Mouse (Mus musculus) hindbrain, embryonic 11.5 days (tissue): ENCODE measurements around the gene Pgp. TPM values are rescaled to one million over a fixed set of nuclear protein-coding genes. Genes with fewer than 3 reads are reported as not detected.
A peak's percentile ranks its signal among the peaks of the same experiment; 100 is the strongest.

ENCODE experiments used
- ATAC-seq: fragments of 200-750 bp; cut with Nextera tagmentation; 2 replicates; pipeline ENCODE4 v1.8.0; 2017; ENCODE audit warnings: mild to moderate bottlenecking, moderate TSS enrichment, moderate library complexity; ENCODE audit not compliant: low FRiP score
- DNase-seq: peaks from one replicate; pipeline ENCODE4 v3.0.0-alpha.2; 2015; ENCODE audit warnings: low spot score
- H3K27ac ChIP-seq: fragments of 300-500 bp; sonication (generic); 2 replicates; pipeline ENCODE4 v1.5.1; 2014; ENCODE audit warnings: mild to moderate bottlenecking, low read depth, low read length
- H3K27me3 ChIP-seq: fragments of 300-500 bp; sonication (generic); 2 replicates; pipeline ENCODE4 v1.6.1; 2014; ENCODE audit warnings: mild to moderate bottlenecking, low read length, moderate library complexity, mixed read lengths; ENCODE audit not compliant: control insufficient read depth, insufficient read depth
- H3K36me3 ChIP-seq: fragments of 300-500 bp; sonication (generic); 2 replicates; pipeline ENCODE4 v1.6.1; 2014; ENCODE audit warnings: mild to moderate bottlenecking, low read length, moderate library complexity, mixed read lengths; ENCODE audit not compliant: control insufficient read depth, insufficient read depth
- H3K4me1 ChIP-seq: fragments of 300-500 bp; sonication (generic); replicated peaks from 2 replicates; pipeline ENCODE4 v1.6.1; 2014; ENCODE audit warnings: low read length, mixed read lengths; ENCODE audit not compliant: control insufficient read depth, insufficient read depth
- H3K4me2 ChIP-seq: fragments of 300-500 bp; sonication (generic); replicated peaks from 2 replicates; pipeline ENCODE4 v1.6.1; 2014; ENCODE audit warnings: mild to moderate bottlenecking, low read depth, low read length
- H3K4me3 ChIP-seq: fragments of 300-500 bp; sonication (generic); 2 replicates; pipeline ENCODE4 v1.5.1; 2014; ENCODE audit warnings: low read depth, low read length
- H3K9ac ChIP-seq: fragments of 300-500 bp; sonication (generic); 2 replicates; pipeline ENCODE4 v1.6.1; 2014; ENCODE audit warnings: low read depth, low read length
- H3K9me3 ChIP-seq: fragments of 300-500 bp; sonication (generic); 2 replicates; pipeline ENCODE4 v1.6.1; 2016; ENCODE audit warnings: low read length; ENCODE audit not compliant: control insufficient read depth
- WGBS: fragments of 180-500 bp; shearing (Covaris S2); extraction: QIAGEN DNeasy Blood & Tissue Kit; methylation state at CpG from one replicate; pipeline ENCODE4 v1.1.7; 2014; 5-methylcytosine and 5-hydroxymethylcytosine counted together
- polyA plus RNA-seq: library from polyadenylated mRNA; unstranded; fragments of >200 nt; fragmentation: Nextera tagmentation; extraction: Ambion mirVana; gene quantifications from 2 replicates; pipeline ENCODE4 v1.2.1, GENCODE M21; 2014

The Pgp gene
- polyA plus RNA-seq, 1 experiment from 2014 or later, result 64.6 TPM

DNA sequence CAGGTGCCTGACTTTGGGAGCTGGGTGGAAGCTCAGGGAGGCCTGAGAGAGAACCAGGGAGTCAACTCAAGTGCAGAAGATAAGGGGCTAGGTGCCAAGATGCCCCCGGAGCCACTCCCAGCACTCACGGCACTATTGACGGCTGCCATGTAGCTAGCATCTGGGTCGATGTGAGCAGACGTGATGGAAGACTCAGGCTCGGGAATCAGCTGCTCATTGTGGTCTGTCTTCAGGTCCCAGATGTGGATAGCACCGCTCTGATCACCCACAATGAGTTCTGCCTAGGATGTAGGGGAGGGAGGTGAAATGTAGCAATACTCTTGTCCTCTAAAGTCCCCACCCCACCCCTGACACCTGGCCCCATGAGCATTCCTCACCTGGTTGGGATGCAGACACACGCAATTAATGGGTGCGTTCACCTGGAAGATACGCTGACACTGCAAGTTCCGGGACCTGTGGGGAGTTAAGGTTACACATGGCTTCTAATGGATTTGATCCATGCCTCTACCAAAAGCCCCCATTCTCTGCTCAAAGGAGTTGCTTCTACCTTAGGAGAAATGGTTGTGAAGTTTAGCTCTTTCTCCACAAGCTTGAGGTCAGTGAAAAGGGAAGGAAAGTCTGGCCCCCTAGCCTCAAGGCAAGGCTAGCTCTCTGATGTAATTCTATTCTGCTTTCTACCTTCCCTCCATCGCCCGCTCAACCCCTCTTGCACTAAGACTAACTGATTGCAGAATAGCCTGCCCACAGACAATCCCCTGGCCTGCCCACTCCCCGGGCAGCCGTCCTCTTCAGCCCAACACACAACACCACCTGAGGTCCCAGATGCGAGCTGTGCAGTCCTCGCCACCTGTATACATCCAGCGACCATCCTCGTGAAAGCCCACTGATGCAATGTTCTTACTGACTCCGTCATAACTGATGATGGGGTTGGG lies 7.1 kb downstream of the Pgp start:
- H3K9ac ChIP-seq, result peak overlapping the region; percentile 81; the same call in 1 of the 2 replicates
- H3K4me3 ChIP-seq, result no peak overlapping the region

GRCm38 (mm10) chr17:24477985-24478600 lies 7.9 kb downstream of the Pgp start:
- Histone ChIP-seq H3K4me2 (peak overlapping the region; percentile 40), H3K27ac (no peak overlapping the region), H3K4me1 (0 out of 2 replicates have a peak, but pooled peaks cover 4% of the 10 kb centered on the region), H3K27me3 (no peaks in the 10 kb centered on the region), H3K4me3 (peak overlapping the region; percentile 80), H3K9me3 (no peaks in the 10 kb centered on the region), H3K36me3 (peaks cover 6% of the 10 kb centered on the region; the same call in 1 of the 2 replicates), H3K9ac (peak overlapping the region; percentile 81)
- DNase-seq (no peak), ATAC-seq (peak; percentile 41)
- 56% methylated on average over 11 of the region's 11 CpGs for WGBS

More for the DNA sequence above, 7.1 kb downstream of the Pgp start:
- H3K4me2 ChIP-seq, result peak overlapping the region; percentile 40; the same call in 1 of the 2 replicates
- DNase-seq (no peak), ATAC-seq (no peak)
- no peaks in the 10 kb centered on the region for H3K9me3 ChIP-seq
- peaks cover 5% of the 10 kb centered on the region for H3K4me1 ChIP-seq
- H3K36me3 ChIP-seq, result peaks cover 6% of the 10 kb centered on the region; the same call in 1 of the 2 replicates
- no peak overlapping the region for H3K27ac ChIP-seq
- 93% methylated on average over 20 of the region's 20 CpGs for WGBS
- H3K27me3 ChIP-seq, result no peaks in the 10 kb centered on the region

DNA sequence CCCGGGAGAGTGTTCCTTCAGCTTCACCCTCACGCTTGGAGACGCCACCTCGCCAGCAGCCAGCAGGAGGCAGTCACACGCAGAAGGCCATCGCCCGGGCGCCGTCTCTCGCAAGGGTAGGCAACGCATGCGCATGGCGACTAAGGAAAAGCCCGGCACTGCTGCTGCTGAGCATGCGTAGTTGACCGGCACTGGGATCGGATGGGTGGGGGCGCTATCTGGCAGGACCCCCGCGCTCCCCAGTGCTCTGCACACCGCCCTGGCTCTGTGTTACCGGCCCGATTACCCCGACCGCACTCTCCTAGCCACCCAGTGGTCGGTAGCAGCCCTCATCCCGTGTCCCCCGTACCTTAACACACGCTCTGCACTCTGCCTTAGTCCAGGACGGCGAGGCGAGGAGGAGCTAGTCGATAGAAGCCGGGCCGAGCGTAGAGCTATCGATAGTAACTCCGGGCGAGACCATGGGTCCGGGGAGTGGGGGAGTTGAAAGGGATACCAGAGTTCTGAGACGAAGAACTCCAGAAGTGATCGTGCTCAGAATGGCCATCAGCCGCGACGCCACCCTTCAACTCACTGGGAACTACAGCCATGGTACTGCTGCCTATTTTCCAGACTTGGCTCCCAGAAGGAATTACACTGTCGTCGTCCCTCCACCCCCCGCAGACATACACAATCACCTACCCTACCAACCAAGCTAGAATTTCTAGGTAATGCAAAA lies 8.6 kb downstream of the Pgp start, which contains the start of gene Mlst8:
Mlst8 (minus strand) TSS at position 416 of the 718 bp plus-strand sequence.
- peak; percentile 93 for ATAC-seq
- Histone ChIP-seq H3K27me3 (no peaks in the 10 kb centered on the region), H3K4me3 (peak within 1 kb of the TSS; percentile 80), H3K27ac (peak within 1 kb of the TSS; percentile 95), H3K9ac (peak within 1 kb of the TSS; percentile 81), H3K4me1 (0 out of 2 replicates have a peak, but pooled peaks cover 4% of the 10 kb centered on the region), H3K4me2 (peak within 1 kb of the TSS; percentile 40), H3K9me3 (no peaks in the 10 kb centered on the region), H3K36me3 (peaks cover 6% of the 10 kb centered on the region; the same call in 1 of the 2 replicates)
- peak; percentile 98 for DNase-seq
- under 1% methylated on average over 48 of the region's 48 CpGs for WGBS

DNA sequence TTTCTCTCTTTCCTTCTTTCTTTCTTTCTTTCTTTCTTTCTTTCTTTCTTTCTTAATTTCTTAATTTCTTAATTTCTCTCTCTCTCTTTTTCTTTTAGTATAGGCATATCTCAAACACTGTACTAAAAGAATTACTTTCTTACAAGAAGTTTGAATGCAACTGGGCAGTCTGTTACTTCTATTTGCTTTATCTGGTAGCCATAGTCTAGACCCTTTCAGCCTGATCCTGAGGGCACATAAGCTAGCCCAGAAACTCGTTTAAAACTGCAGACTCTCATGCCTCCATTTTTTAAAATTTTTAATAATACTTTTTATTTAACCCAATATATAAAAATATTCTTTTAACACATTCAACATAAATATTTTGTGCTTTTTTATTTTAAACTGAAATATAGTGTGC lies 9.2 kb downstream of the Pgp start:
- Histone ChIP-seq H3K4me2 (peak overlapping the region; percentile 40), H3K4me3 (no peak overlapping the region), H3K36me3 (peaks cover 6% of the 10 kb centered on the region; the same call in 1 of the 2 replicates), H3K27me3 (no peaks in the 10 kb centered on the region), H3K27ac (no peak overlapping the region), H3K4me1 (0 out of 2 replicates have a peak, but pooled peaks cover 2% of the 10 kb centered on the region), H3K9me3 (no peaks in the 10 kb centered on the region), H3K9ac (no peak overlapping the region)
- ATAC-seq (no peak), DNase-seq (no peak)
- WGBS, result 25% methylated on average over 1 of the region's 1 CpGs

DNA sequence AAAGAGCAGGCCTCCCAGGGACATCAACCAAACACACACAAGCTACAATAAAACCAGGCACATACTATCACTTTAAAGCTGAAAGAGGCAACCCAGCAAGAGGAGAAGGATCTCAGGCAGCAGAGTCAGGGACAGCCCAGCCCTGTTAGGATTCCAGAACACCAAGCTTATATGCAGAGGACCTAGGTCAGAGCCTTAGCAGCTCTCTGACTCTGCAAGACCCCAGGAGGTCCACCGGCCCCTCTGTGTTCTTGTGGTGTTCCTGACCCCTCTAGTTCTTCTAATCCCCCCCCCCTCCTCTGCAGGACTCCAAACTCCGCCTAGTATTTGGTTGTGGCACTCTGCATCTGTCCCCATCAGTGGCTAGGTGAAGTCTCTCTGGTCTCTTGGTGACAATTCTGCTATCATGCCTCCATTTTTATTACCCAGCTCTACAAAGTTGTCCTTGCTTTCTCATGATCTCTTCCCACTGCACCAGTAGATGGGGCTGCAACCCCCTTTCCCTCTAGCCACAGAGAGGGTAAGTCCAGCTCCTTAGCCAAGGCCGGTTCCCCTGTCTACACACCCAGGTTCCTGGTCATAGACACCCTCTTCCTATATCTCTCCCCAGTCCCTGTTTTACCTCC lies 10.1 kb downstream of the Pgp start:
- no peak overlapping the region for H3K27ac ChIP-seq
- H3K9me3 ChIP-seq, result no peaks in the 10 kb centered on the region
- peaks cover 6% of the 10 kb centered on the region; the same call in 1 of the 2 replicates for H3K36me3 ChIP-seq
- no peak overlapping the region for H3K9ac ChIP-seq
- DNase-seq (no peak), ATAC-seq (no peak)
- no peaks in the 10 kb centered on the region for H3K27me3 ChIP-seq
- H3K4me3 ChIP-seq, result no peak overlapping the region
- H3K4me1 ChIP-seq, result peaks cover 4% of the 10 kb centered on the region
- 44% methylated on average over 3 of the region's 3 CpGs for WGBS
- no peak overlapping the region for H3K4me2 ChIP-seq

- no peak for DNase-seq
- Histone ChIP-seq H3K4me1 (peaks cover 7% of the 10 kb centered on the region), H3K9me3 (no peaks in the 10 kb centered on the region), H3K27me3 (no peaks in the 10 kb centered on the region), H3K27ac (no peak overlapping the region), H3K4me3 (no peak overlapping the region), H3K9ac (no peak overlapping the region), H3K36me3 (peaks cover 4% of the 10 kb centered on the region; the same call in 1 of the 2 replicates), H3K4me2 (no peak overlapping the region)
- ATAC-seq, result no peak
- WGBS, result 95% methylated on average over 20 of the region's 20 CpGs
Observed at GRCm38 (mm10) chr17:24481027-24481815, 11.0 kb downstream of the Pgp start.

- no peak overlapping the region for H3K4me2 ChIP-seq
- WGBS, result 72% methylated on average over 3 of the region's 3 CpGs
- ATAC-seq (no peak), DNase-seq (no peak)
- H3K36me3 ChIP-seq, result no peaks in the 10 kb centered on the region
- no peak overlapping the region for H3K9ac ChIP-seq
- H3K9me3 ChIP-seq, result no peaks in the 10 kb centered on the region
- H3K4me3 ChIP-seq, result no peak overlapping the region
- H3K27me3 ChIP-seq, result no peaks in the 10 kb centered on the region
- no peak overlapping the region for H3K27ac ChIP-seq
- H3K4me1 ChIP-seq, result peaks cover 4% of the 10 kb centered on the region
Observed at GRCm38 (mm10) chr17:24483495-24483894, 13.3 kb downstream of the Pgp start.
